Mouse (Mus musculus) brain, embryonic 14.5 days (tissue): ENCODE results near the gene Mpzl1.

ENCODE experiments used
- CTCF ChIP-seq: fragments of 200-500 bp; IDR thresholded peaks from 2 replicates; pipeline ENCODE4 v1.5.1; 2012; ENCODE audit warnings: inconsistent platforms, mild to moderate bottlenecking, moderate library complexity, borderline replicate concordance; ENCODE audit not compliant: insufficient read depth, insufficient read length; ENCODE audit errors: extremely low read depth
- POLR2A ChIP-seq: fragments of 200-500 bp; IDR thresholded peaks from 2 replicates; pipeline ENCODE4 v1.6.1; 2012; ENCODE audit warnings: mild to moderate bottlenecking, inconsistent platforms, borderline replicate concordance; ENCODE audit not compliant: poor library complexity, insufficient read depth, insufficient read length, severe bottlenecking; ENCODE audit errors: extremely low read depth

DNA sequence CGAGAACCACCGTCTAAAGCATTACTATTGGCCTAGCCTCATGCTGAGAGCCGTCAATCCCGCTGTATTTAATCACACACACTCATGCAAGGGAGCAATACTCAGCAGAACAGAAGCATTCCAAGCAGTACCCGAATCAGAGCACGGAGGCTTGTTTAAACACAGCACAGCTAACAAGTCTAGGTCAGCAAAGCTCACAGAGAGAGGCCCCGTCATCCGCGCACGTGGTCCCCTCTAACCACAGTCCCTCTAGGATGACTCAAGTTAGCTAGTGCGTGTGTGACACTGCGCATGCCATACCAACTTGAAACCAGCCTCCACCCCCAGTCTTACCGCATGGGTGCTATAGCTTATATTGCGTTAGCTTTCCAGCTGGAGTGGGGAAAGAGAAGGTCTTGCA is 31.1 kb downstream of the Mpzl1 start:
- TF ChIP-seq POLR2A (no peak), CTCF (no peak)
